Mouse (Mus musculus): ENCODE measurements at regions not wholly inside any gene's neighbourhood (a gene's known extent, or its start where the extent isn't known, plus 50 kb on each side); places are given as distances from the start of the nearest gene placed in this dataset.

DNA sequence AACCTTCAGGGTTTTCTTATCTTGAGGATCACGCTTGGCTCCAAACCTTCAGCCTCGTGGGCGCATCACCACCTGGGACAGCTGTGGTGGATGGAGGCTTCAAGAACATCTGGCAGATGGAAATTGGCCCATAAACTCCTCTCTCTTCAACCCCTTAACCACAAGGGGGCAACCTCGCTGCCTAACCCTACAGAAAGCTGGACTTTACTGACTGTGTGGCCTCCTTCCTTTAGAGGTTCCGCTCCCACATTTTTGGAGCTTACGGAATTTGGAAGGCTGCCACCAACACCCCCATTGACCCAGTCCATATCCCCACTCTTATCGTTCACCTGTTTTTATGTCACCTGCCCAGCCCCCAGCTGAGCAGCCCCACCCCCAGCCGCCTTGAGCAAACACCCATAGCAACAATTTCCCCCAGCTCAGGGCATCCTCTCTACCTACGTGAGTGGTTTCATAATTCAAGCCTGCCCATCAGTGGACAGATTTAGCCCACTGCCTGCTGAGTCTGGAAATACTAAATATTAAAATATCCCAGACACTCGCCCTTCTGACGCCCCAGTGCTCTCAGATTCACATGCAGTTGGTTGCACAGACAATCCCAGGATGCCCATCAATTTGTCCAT is 167.0 kb upstream of the Slc22a22 start:
- no peaks in the 10 kb centered on the region for H3K27me3 ChIP-seq (ENCODE audit: control insufficient read depth, insufficient read depth, low read length)
- H3K4me3 ChIP-seq (ENCODE audit: insufficient read depth, low read depth, low read length): no peak overlapping the region
- no peak overlapping the region for H3K27ac ChIP-seq (replicated peaks; ENCODE audit: insufficient read depth, low read depth, low read length)
- DNase-seq (ENCODE audit: extremely low read depth, low read depth, low spot score): peak; percentile 37
- H3K36me3 ChIP-seq (ENCODE audit: control insufficient read depth, insufficient read depth, low read length): no peaks in the 10 kb centered on the region
- WGBS: 53% methylated on average over 11 of the region's 11 CpGs
- H3K9ac ChIP-seq (ENCODE audit: low read depth, low read length): no peak overlapping the region
- H3K79me2 ChIP-seq (ENCODE audit: control insufficient read depth, insufficient read depth, low read length): no peaks in the 10 kb centered on the region
- TF ChIP-seq CTCF (IDR thresholded peaks at IDR 0.05; ENCODE audit: low read depth, low read length) (peak; percentile 44), POLR2A (IDR thresholded peaks at IDR 0.05; ENCODE audit: extremely low read depth, insufficient read depth, low read length) (no peak)
- no peaks in the 10 kb centered on the region for H3K4me1 ChIP-seq (ENCODE audit: control insufficient read depth, insufficient read depth, low read length)

DNA sequence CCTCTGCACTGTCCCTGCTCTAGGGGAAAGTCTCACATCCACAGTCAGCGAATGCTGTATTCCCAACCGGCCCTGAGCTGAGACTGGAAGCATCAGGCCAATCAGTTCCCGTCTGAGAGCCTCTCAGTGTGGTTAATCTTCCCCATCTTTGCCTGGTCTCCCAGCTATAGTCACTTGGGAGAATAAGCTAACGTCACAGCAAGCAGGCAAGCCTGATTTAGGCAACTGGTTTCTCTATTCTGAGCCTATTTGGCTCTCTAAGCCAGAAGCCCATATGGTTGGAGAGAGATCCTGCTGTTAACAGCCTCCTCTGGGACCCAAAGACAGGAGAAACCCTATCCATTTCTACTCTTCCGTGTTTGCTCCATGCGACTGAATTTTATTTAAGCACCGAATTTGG is 161.7 kb upstream of the Slc22a22 start:
- no peak overlapping the region for H3K27ac ChIP-seq (replicated peaks; ENCODE audit: insufficient read depth, low read depth, low read length)
- H3K9ac ChIP-seq (ENCODE audit: low read depth, low read length): no peak overlapping the region
- H3K79me2 ChIP-seq (ENCODE audit: control insufficient read depth, insufficient read depth, low read length): no peaks in the 10 kb centered on the region
- TF ChIP-seq CTCF (IDR thresholded peaks at IDR 0.05; ENCODE audit: low read depth, low read length) (no peak), POLR2A (IDR thresholded peaks at IDR 0.05; ENCODE audit: extremely low read depth, insufficient read depth, low read length) (no peak)
- DNase-seq (ENCODE audit: extremely low read depth, low read depth, low spot score): no peak
- H3K4me3 ChIP-seq (ENCODE audit: insufficient read depth, low read depth, low read length): no peak overlapping the region
- no peaks in the 10 kb centered on the region for H3K4me1 ChIP-seq (ENCODE audit: control insufficient read depth, insufficient read depth, low read length)
- no peaks in the 10 kb centered on the region for H3K36me3 ChIP-seq (ENCODE audit: control insufficient read depth, insufficient read depth, low read length)
- WGBS: 75% methylated on average over 7 of the region's 7 CpGs
- H3K27me3 ChIP-seq (ENCODE audit: control insufficient read depth, insufficient read depth, low read length): no peaks in the 10 kb centered on the region

DNA sequence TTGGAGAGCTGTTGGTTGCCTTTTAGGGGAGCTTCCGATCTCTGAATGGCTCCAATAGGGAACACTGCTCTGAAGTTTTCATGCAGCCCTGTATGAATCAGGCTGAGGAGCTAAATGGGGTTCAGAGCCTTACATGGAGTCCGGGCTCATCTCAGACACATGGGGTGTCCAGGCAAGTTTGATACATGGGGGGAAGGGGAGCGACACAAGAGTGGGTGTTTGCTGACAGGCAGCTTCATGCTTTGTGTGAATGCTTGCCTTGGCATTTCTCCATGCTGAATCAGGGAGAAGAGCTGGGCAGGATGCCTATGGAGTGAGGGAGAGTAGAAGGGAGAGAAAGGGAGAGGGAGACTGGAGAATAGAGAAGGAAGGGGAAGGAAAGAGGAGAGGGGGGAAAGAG is 155.6 kb upstream of the Slc22a22 start:
- Histone ChIP-seq H3K36me3 (ENCODE audit: control insufficient read depth, insufficient read depth, low read length) (no peaks in the 10 kb centered on the region), H3K79me2 (ENCODE audit: control insufficient read depth, insufficient read depth, low read length) (no peaks in the 10 kb centered on the region), H3K27ac (replicated peaks; ENCODE audit: insufficient read depth, low read depth, low read length) (no peak overlapping the region), H3K4me3 (ENCODE audit: insufficient read depth, low read depth, low read length) (no peak overlapping the region), H3K4me1 (ENCODE audit: control insufficient read depth, insufficient read depth, low read length) (no peaks in the 10 kb centered on the region), H3K27me3 (ENCODE audit: control insufficient read depth, insufficient read depth, low read length) (no peaks in the 10 kb centered on the region), H3K9ac (ENCODE audit: low read depth, low read length) (no peak overlapping the region)
- TF ChIP-seq POLR2A (IDR thresholded peaks at IDR 0.05; ENCODE audit: extremely low read depth, insufficient read depth, low read length): no peak
- no peak for TF ChIP-seq CTCF (IDR thresholded peaks at IDR 0.05; ENCODE audit: low read depth, low read length)
- DNase-seq (ENCODE audit: extremely low read depth, low read depth, low spot score): no peak
- WGBS: 78% methylated on average over 3 of the region's 3 CpGs

DNA sequence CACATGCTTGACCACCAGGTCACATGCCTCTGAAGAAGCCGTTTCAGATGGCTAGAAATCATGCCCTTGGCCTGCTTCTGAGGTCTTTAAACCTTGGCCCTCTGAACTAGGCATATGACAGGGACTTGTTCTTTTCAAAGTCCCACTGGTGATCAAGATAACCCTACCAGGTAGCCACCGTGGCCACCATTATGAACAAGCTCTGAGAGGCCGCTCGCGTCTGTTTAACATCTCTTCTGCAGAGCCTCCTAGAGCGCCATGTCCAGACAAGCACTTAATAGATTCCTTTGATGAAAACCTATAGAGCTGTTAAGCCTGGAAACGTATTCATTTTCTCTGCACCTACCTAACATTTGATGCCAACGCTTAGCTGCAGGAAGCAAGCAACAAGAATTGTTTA is 155.1 kb upstream of the Slc22a22 start:
- H3K79me2 ChIP-seq (ENCODE audit: control insufficient read depth, insufficient read depth, low read length): no peaks in the 10 kb centered on the region
- no peak overlapping the region for H3K4me3 ChIP-seq (ENCODE audit: insufficient read depth, low read depth, low read length)
- no peak for DNase-seq (ENCODE audit: extremely low read depth, low read depth, low spot score)
- no peak overlapping the region for H3K27ac ChIP-seq (replicated peaks; ENCODE audit: insufficient read depth, low read depth, low read length)
- no peaks in the 10 kb centered on the region for H3K27me3 ChIP-seq (ENCODE audit: control insufficient read depth, insufficient read depth, low read length)
- WGBS: 87% methylated on average over 8 of the region's 8 CpGs
- no peaks in the 10 kb centered on the region for H3K36me3 ChIP-seq (ENCODE audit: control insufficient read depth, insufficient read depth, low read length)
- H3K4me1 ChIP-seq (ENCODE audit: control insufficient read depth, insufficient read depth, low read length): no peaks in the 10 kb centered on the region
- TF ChIP-seq CTCF (IDR thresholded peaks at IDR 0.05; ENCODE audit: low read depth, low read length) (no peak), POLR2A (IDR thresholded peaks at IDR 0.05; ENCODE audit: extremely low read depth, insufficient read depth, low read length) (no peak)
- H3K9ac ChIP-seq (ENCODE audit: low read depth, low read length): no peak overlapping the region

DNA sequence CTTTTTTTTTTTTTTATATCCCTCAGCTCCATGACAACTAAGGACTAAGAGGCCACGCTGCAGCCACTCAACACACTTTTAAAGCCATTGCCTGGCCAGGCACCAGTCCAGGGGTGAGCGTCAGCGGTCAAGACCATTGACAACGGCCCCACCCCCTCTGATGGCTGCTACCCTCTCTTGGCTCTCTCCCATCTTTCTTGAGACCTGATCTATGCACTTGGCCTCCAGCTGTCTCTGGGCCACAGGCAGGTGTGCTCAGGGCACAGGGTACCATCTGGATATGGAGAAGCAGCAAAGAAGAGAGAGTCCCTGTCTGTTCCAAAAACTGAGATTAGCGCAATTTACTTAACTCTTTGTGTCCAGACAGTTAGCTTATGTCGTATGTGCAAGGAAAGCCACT is 141.0 kb upstream of the Slc22a22 start:
- no peak overlapping the region for H3K4me3 ChIP-seq (ENCODE audit: insufficient read depth, low read depth, low read length)
- H3K4me1 ChIP-seq (ENCODE audit: control insufficient read depth, insufficient read depth, low read length): no peaks in the 10 kb centered on the region
- 89% methylated on average over 6 of the region's 6 CpGs for WGBS
- H3K27ac ChIP-seq (replicated peaks; ENCODE audit: insufficient read depth, low read depth, low read length): no peak overlapping the region
- DNase-seq (ENCODE audit: extremely low read depth, low read depth, low spot score): no peak
- H3K27me3 ChIP-seq (ENCODE audit: control insufficient read depth, insufficient read depth, low read length): no peaks in the 10 kb centered on the region
- H3K36me3 ChIP-seq (ENCODE audit: control insufficient read depth, insufficient read depth, low read length): no peaks in the 10 kb centered on the region
- H3K79me2 ChIP-seq (ENCODE audit: control insufficient read depth, insufficient read depth, low read length): no peaks in the 10 kb centered on the region
- H3K9ac ChIP-seq (ENCODE audit: low read depth, low read length): no peak overlapping the region
- TF ChIP-seq POLR2A (IDR thresholded peaks at IDR 0.05; ENCODE audit: extremely low read depth, insufficient read depth, low read length): no peak
- TF ChIP-seq CTCF (IDR thresholded peaks at IDR 0.05; ENCODE audit: low read depth, low read length): no peak

DNA sequence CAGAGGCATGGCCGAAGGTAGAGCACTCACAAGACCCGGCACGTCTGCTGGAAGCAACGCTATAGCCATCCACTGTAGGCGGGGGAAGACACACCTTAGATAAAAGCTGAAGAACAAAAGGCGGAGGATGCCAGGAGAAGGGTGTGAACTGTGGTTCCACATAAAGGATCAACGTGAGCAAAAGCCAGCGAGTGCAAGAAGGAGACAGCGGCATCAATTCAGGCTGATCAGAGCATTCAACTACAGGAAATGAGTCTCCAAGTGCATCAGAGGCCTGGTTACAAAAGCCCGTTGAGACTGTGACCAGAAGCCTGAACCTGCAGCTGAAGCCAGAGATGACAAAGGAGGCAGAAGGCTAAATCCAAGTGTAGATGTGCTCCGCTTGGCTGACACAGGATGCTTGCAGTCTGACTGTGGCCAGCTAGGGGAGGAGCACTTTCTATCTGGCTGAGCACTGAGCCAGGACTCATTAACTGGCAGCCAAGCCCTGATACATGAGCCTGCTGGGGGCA is 139.5 kb upstream of the Slc22a22 start:
- TF ChIP-seq POLR2A (IDR thresholded peaks at IDR 0.05; ENCODE audit: extremely low read depth, insufficient read depth, low read length): no peak
- no peak for TF ChIP-seq CTCF (IDR thresholded peaks at IDR 0.05; ENCODE audit: low read depth, low read length)
- 70% methylated on average over 11 of the region's 11 CpGs for WGBS
- no peaks in the 10 kb centered on the region for H3K79me2 ChIP-seq (ENCODE audit: control insufficient read depth, insufficient read depth, low read length)
- no peaks in the 10 kb centered on the region for H3K27me3 ChIP-seq (ENCODE audit: control insufficient read depth, insufficient read depth, low read length)
- H3K27ac ChIP-seq (replicated peaks; ENCODE audit: insufficient read depth, low read depth, low read length): no peak overlapping the region
- DNase-seq (ENCODE audit: extremely low read depth, low read depth, low spot score): no peak
- H3K4me3 ChIP-seq (ENCODE audit: insufficient read depth, low read depth, low read length): no peak overlapping the region
- H3K9ac ChIP-seq (ENCODE audit: low read depth, low read length): no peak overlapping the region
- no peaks in the 10 kb centered on the region for H3K4me1 ChIP-seq (ENCODE audit: control insufficient read depth, insufficient read depth, low read length)
- H3K36me3 ChIP-seq (ENCODE audit: control insufficient read depth, insufficient read depth, low read length): no peaks in the 10 kb centered on the region

Data from liver, adult 2 months (tissue).